Mouse (Mus musculus): ENCODE data around the gene Tmem161b. TPM values are rescaled to one million over a fixed set of nuclear protein-coding genes. Genes with fewer than 3 reads are reported as not detected.
A peak's percentile ranks its signal among the peaks of the same experiment; 100 is the strongest.
"Not testable (repeated sequence)": the region's sequence is repeated elsewhere in the genome, so short reads cannot be mapped to it uniquely, and the experiment has no call there.

Tmem161b gene
- polyA plus RNA-seq (2015; fragmentation: Nextera tagmentation; extraction: Ambion mirVana): 24.5 and 25.1 TPM in 2 replicates

DNA sequence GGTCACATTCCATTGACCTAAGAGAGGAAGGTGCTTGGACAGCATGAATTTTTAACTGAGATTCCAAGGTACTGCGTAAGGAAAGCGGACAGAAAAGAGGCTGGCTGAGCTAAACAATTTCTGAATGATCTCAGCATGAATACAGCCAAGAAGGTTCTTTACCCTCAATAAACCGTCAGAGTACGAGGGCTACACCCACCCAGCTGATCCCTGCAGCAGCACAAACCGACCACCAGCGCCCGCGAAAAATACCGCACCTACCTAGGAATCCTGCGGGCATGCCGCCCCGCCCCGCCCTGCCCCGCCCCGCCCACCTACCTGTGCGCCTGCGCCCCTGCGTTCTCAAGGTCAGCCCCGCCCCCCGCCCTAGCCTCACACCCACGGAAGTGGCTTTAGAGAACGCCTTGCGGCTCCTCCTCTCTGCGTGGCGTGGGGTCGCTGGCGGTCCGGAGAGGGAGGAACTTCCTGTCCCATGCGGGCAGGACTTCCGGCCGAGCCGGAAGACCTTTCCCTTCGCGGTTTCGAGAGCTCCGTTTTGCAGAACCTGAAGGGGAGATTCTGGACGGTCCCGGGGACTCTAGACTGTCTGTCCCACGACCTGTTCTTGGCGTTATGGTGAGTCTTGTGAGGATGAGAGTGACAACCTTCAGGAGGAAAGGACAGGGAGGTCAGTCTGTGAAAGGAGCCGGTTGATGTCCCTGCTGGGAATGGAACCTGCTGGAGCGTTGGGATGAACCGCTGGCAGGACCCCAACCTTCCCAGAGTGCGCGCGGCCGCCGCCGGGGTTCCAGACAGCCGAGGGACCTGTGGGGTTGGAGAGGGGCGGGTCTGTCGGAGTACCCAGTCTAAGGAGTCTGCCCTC, at the start of gene Tmem161b:
Gene Tmem161b, plus strand, starts transcription at position 477 of the 862 bp plus-strand sequence.
- H3K27ac ChIP-seq: peak within 1 kb of the TSS; percentile 85
- peak within 1 kb of the TSS; percentile 69 for H3K9ac ChIP-seq
- no peaks in the 10 kb centered on the region for H3K9me3 ChIP-seq
- under 1% methylated on average over 48 of the region's 52 CpGs for WGBS
- no peaks in the 10 kb centered on the region for H3K27me3 ChIP-seq (replicated peaks)
- peak within 1 kb of the TSS; percentile 51 for H3K4me3 ChIP-seq
- H3K36me3 ChIP-seq (replicated peaks): no peaks in the 10 kb centered on the region
- peak within 1 kb of the TSS; percentile 84 for H3K4me2 ChIP-seq
- peak; percentile 99 for ATAC-seq (replicated peaks)
- H3K4me1 ChIP-seq: peaks cover 34% of the 10 kb centered on the region

DNA sequence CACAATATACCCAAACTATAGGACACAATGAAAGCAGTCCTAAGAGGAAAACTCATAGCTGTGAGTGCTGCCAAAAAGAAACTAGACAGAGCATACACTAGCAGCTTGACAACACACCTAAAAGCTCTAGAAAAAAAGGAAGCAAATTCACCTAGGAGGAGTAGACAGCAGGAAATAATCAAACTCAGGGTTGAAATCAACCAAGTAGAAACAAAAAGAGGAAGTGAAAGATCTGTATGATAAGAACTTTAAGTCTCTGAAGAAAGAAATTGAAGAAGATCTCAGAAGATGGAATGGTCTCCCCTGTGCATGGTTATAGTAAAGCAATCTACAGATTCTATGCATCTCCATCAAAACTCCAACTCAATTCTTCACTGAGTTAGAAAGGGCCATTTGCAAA, 36.3 kb upstream of the Tmem161b start:
- H3K27me3 ChIP-seq (replicated peaks); H3K9ac ChIP-seq; H3K36me3 ChIP-seq (replicated peaks); H3K4me1 ChIP-seq; H3K9me3 ChIP-seq; H3K4me3 ChIP-seq; ATAC-seq (replicated peaks); H3K27ac ChIP-seq; H3K4me2 ChIP-seq: not testable (repeated sequence)

DNA sequence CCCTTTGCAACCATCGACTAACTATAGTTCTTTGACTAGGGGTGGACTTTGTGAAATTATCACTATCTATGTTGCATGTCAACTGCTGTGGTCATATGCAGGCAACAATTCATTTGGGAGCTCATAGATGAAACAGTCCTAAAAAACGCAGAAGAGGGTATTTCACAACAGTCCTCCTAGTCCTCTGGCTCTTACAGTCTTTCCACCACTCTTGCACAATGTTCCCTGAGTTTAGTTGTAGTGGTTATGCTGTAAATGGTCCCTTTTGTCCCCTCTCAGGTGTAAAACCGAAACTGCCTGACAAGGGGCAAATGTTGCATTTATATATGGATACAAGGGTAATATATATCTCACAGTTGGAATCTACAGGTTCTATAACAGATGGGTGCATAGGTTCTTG, 29.4 kb upstream of the Tmem161b start:
- no peaks in the 10 kb centered on the region for H3K9me3 ChIP-seq
- H3K4me1 ChIP-seq: no peaks in the 10 kb centered on the region
- no peak overlapping the region for H3K27ac ChIP-seq
- H3K36me3 ChIP-seq (replicated peaks): no peaks in the 10 kb centered on the region
- no peak overlapping the region for H3K9ac ChIP-seq
- ATAC-seq (replicated peaks): no peak
- no peak overlapping the region for H3K4me2 ChIP-seq
- WGBS: 87% methylated on average over 3 of the region's 3 CpGs
- H3K4me3 ChIP-seq: no peak overlapping the region
- H3K27me3 ChIP-seq (replicated peaks): no peaks in the 10 kb centered on the region

DNA sequence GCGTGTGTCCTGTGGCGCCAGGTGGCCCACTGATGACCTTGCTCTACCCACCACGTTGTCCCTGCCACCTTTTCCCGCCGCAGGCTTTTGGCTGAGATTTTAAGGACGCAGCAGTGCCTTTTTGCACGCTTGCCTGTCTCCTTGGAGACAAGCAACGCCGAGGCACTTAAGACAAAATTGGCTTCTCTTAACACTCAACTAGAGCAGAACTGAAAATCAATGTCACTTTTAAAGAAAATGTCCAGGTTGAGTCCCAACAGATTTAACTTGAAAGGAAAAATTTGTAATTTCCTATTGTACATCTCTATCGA, 541 bp downstream of the Tmem161b start:
- Histone ChIP-seq H3K9me3 (no peaks in the 10 kb centered on the region), H3K4me3 (peak overlapping the region; percentile 51), H3K4me2 (peak overlapping the region; percentile 84), H3K9ac (peak overlapping the region; percentile 69), H3K4me1 (peaks cover 34% of the 10 kb centered on the region), H3K27me3 (replicated peaks) (no peaks in the 10 kb centered on the region), H3K27ac (peak overlapping the region; percentile 85), H3K36me3 (replicated peaks) (no peaks in the 10 kb centered on the region)
- 3% methylated on average over 10 of the region's 10 CpGs for WGBS
- ATAC-seq (replicated peaks): no peak

DNA sequence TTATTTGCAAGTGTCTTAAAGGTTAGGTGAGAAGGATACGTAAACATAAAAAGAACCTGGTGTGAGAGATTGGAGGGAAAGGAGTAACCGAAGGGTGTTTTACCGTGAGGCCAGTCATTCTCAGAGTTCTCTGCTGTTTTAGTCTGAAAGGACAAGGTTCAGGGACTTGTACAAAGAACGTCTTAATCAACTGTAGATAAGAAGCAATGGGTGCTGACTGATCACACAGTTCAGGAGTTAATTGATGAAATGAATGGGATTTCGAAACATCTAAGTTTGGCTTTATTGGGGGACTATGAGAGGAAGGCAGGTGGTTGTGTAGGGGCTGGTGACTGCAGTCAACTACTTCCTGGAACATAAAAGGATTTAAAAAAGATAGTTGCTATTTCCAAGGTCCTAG, 922 bp downstream of the Tmem161b start:
- H3K4me1 ChIP-seq: peaks cover 34% of the 10 kb centered on the region
- no peak for ATAC-seq (replicated peaks)
- H3K27me3 ChIP-seq (replicated peaks): no peaks in the 10 kb centered on the region
- H3K27ac ChIP-seq: no peak overlapping the region
- H3K4me2 ChIP-seq: peak overlapping the region; percentile 84
- 56% methylated on average over 5 of the region's 5 CpGs for WGBS
- peak overlapping the region; percentile 51 for H3K4me3 ChIP-seq
- peak overlapping the region; percentile 69 for H3K9ac ChIP-seq
- H3K9me3 ChIP-seq: peaks cover 3% of the 10 kb centered on the region; the same call in 1 of the 2 replicates
- H3K36me3 ChIP-seq (replicated peaks): no peaks in the 10 kb centered on the region

DNA sequence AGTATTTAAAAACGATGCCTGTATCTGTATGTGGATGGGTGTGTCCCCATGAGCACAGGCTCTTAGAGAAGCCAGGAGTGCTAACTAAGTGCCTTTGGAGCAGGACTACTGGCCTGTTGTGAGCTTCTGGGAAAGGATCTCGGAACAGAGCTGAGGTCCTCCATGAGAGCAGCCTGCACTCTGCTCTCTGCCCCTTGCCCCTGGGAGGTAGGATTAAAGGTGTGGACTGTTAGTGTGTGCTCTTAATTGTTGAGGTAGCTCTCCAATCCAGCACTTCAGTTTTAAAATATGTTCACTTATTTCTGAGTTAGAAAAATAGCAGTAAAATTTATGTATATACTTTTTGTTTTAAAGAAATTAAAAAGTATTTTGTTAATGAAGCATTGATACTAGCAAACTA, 11.9 kb downstream of the Tmem161b start:
- peaks cover 9% of the 10 kb centered on the region; the same call in 1 of the 2 replicates for H3K36me3 ChIP-seq (replicated peaks)
- no peak overlapping the region for H3K9ac ChIP-seq
- no peak overlapping the region for H3K4me2 ChIP-seq
- H3K27ac ChIP-seq: no peak overlapping the region
- H3K27me3 ChIP-seq (replicated peaks): no peaks in the 10 kb centered on the region
- H3K4me1 ChIP-seq: no peaks in the 10 kb centered on the region
- H3K9me3 ChIP-seq: peaks cover 10% of the 10 kb centered on the region
- H3K4me3 ChIP-seq: no peak overlapping the region
- 81% methylated on average over 2 of the region's 2 CpGs for WGBS
- no peak for ATAC-seq (replicated peaks)

DNA sequence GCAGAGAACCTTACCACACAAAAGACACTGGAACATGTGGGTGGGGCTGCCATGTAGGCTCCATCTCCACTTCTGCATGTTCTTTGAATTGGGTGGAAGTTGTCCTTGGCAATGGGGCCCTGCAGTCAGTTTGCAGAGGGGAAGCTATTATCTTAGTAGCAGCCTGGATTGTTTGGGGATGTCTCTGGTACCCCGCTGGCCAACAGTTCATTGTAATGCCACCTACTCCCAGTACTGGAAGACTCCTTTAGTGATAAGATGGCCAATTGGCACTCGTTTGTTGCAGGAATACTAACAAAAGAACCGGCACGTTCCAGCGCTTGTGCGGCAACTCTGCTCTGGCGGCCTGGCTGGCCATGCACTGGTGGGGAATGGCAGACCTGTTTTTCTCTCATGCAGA, 14.7 kb downstream of the Tmem161b start:
- Histone ChIP-seq H3K27me3 (replicated peaks) (no peaks in the 10 kb centered on the region), H3K4me1 (no peaks in the 10 kb centered on the region), H3K4me3 (no peak overlapping the region), H3K9ac (no peak overlapping the region), H3K4me2 (no peak overlapping the region), H3K27ac (no peak overlapping the region), H3K36me3 (replicated peaks) (peaks cover 9% of the 10 kb centered on the region; the same call in 1 of the 2 replicates), H3K9me3 (peaks cover 10% of the 10 kb centered on the region)
- no peak for ATAC-seq (replicated peaks)
- WGBS: 96% methylated on average over 7 of the region's 7 CpGs

DNA sequence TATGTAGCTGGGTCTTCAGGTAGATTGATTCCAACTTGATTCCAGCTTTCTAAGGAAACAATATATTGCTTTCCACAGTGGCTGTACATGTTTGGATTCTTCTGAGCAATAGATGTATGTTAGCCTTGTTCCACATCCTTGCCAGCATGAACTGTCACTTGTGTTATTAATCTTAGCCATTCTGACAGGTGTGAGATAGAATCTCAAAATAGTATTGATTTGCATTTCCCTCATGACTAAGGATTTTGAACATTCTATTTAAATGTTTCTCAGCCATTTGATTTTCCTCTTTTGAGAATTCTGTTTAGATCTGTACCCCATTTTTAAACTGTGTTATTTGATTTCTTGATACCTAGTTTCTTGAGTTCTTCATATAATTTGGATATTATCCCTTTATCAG, 16.1 kb downstream of the Tmem161b start:
- no peaks in the 10 kb centered on the region for H3K4me1 ChIP-seq
- no peak for ATAC-seq (replicated peaks)
- H3K4me3 ChIP-seq: no peak overlapping the region
- peaks cover 10% of the 10 kb centered on the region for H3K9me3 ChIP-seq
- no peak overlapping the region for H3K9ac ChIP-seq
- H3K27me3 ChIP-seq (replicated peaks): no peaks in the 10 kb centered on the region
- no peak overlapping the region for H3K4me2 ChIP-seq
- no peak overlapping the region for H3K27ac ChIP-seq
- H3K36me3 ChIP-seq (replicated peaks): peaks cover 9% of the 10 kb centered on the region; the same call in 1 of the 2 replicates

DNA sequence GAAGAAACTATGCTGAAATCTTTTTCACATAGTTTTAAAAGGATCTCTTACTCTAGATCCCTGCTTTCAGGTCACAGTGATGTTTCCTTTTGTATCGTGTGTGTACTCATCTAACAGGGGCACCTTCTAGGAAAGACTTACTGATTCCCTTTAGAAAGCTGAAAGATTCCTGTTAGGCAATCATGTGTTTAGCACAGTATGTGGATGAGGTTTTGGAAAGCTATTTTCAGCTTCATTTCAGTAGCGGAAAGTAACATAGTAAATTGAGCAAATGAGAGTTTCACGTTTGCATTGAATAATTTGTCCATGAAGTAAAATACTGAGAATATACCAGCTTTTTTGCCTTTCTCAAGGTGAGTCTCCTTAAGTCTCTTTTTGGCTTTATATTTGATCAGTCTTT, 26.0 kb downstream of the Tmem161b start:
- H3K4me3 ChIP-seq: no peak overlapping the region
- 77% methylated on average over 3 of the region's 3 CpGs for WGBS
- H3K4me1 ChIP-seq: no peaks in the 10 kb centered on the region
- no peak overlapping the region for H3K4me2 ChIP-seq
- no peaks in the 10 kb centered on the region for H3K36me3 ChIP-seq (replicated peaks)
- no peaks in the 10 kb centered on the region for H3K9me3 ChIP-seq
- no peaks in the 10 kb centered on the region for H3K27me3 ChIP-seq (replicated peaks)
- H3K9ac ChIP-seq: no peak overlapping the region
- ATAC-seq (replicated peaks): no peak
- H3K27ac ChIP-seq: no peak overlapping the region

DNA sequence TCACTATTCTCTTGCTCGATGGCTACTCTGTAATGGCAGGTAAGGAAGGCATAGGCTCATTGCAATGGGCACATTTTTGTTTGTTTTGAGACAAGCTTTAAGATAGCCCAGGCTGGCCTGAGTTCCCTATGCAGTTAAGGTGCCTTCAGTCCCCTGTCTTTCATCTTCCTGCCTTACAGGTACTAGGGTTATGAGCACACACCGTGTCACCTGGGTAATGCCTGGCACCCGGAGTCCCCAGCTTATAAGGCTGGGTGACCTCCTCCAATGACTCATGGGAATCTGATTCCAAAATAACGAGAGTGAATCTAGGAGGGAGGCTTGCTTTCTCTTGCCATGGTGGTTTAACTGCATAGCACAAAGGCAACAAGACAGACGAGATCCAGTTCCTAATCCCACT, 29.2 kb downstream of the Tmem161b start:
- Histone ChIP-seq H3K27me3 (replicated peaks) (no peaks in the 10 kb centered on the region), H3K27ac (no peak overlapping the region), H3K9ac (no peak overlapping the region), H3K4me1 (no peaks in the 10 kb centered on the region), H3K4me2 (no peak overlapping the region), H3K36me3 (replicated peaks) (no peaks in the 10 kb centered on the region), H3K4me3 (no peak overlapping the region), H3K9me3 (no peaks in the 10 kb centered on the region)
- WGBS: 67% methylated on average over 5 of the region's 5 CpGs
- no peak for ATAC-seq (replicated peaks)

DNA sequence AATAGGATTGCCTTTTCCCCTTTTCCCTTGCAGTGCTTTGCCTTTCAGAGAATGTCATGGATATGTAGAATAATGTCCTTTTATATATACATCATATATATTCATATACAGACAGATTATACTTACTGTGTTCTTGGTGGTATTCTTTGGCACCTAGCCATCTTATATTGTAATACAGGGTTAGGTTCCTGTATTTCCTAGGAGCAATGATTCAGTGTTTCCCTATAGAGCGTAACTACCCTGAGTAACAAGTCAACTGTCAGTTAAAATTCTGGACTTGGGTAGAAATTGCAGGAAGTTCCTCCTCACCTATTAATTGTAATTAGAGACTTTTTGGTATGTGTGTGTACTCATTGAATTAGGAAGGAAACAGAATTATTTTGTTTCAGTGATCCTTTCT, 33.0 kb downstream of the Tmem161b start:
- 95% methylated on average over 1 of the region's 1 CpGs for WGBS
- H3K4me1 ChIP-seq: no peaks in the 10 kb centered on the region
- no peak for ATAC-seq (replicated peaks)

DNA sequence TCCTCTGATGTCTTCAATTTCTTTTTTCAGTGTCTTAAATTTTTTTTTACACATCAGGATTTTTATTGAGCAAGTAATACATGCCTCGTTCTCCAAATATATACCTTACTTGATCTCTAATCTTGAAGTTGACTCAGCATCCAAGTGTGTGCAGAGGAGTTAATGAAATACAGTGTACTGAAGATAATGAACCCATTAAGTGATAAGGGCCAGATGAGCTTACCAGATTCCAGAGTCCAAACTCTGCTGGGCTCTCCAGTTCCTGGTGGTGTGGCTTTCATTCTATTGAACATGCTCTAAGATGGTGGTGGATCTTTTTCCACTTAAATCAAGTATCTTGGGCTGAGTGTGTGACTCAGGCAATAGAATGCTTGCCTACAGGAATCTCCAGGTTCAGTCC, 42.3 kb downstream of the Tmem161b start:
- not testable (repeated sequence) for H3K4me3 ChIP-seq
- 98% methylated on average over 1 of the region's 1 CpGs for WGBS

More for the DNA sequence above, 33.0 kb downstream of the Tmem161b start:
- H3K9ac ChIP-seq: no peak overlapping the region
- no peaks in the 10 kb centered on the region for H3K9me3 ChIP-seq
- H3K4me2 ChIP-seq: no peak overlapping the region
- H3K36me3 ChIP-seq (replicated peaks): peaks cover 3% of the 10 kb centered on the region; the same call in 1 of the 2 replicates
- H3K4me3 ChIP-seq: no peak overlapping the region
- H3K27ac ChIP-seq: no peak overlapping the region
- H3K27me3 ChIP-seq (replicated peaks): no peaks in the 10 kb centered on the region

DNA sequence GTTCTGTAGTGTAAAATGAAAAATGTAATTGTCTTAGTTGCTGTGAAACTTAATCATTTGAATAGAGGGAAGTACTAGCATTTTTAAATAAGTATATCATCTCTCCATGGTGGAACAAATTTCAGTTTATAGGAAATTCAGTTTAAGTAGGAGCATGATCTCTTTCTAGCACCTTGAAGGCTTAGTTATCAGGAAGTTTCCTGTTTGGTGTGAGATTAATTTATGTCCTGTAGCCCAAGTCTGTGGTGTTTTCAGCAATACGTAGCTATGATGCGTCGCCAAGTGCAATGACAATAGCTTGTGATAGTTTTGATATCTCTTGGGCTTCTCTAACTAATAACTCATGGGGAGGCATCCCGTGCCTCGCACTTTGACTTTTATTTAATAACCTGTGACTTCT, 54.1 kb downstream of the Tmem161b start:
- WGBS: 96% methylated on average over 5 of the region's 5 CpGs
- H3K4me1 ChIP-seq: no peaks in the 10 kb centered on the region
- H3K4me2 ChIP-seq: no peak overlapping the region
- H3K9ac ChIP-seq: no peak overlapping the region
- no peaks in the 10 kb centered on the region for H3K9me3 ChIP-seq
- no peaks in the 10 kb centered on the region for H3K36me3 ChIP-seq (replicated peaks)
- no peak overlapping the region for H3K4me3 ChIP-seq
- no peak for ATAC-seq (replicated peaks)
- no peaks in the 10 kb centered on the region for H3K27me3 ChIP-seq (replicated peaks)
- H3K27ac ChIP-seq: no peak overlapping the region

More for the DNA sequence above, 42.3 kb downstream of the Tmem161b start:
- H3K4me2 ChIP-seq; H3K36me3 ChIP-seq (replicated peaks); H3K27ac ChIP-seq; H3K9ac ChIP-seq; H3K27me3 ChIP-seq (replicated peaks); H3K9me3 ChIP-seq; H3K4me1 ChIP-seq; ATAC-seq (replicated peaks): not testable (repeated sequence)

Data from midbrain, embryonic 15.5 days (tissue).